Mouse (Mus musculus) natural killer cell, adult 2 months (primary cell): ENCODE measurements at regions not wholly inside any gene's neighbourhood (a gene's known extent, or its start where the extent isn't known, plus 50 kb on each side); places are given as distances from the start of the nearest gene placed in this dataset.
"Not testable (repeated sequence)": the region's sequence is repeated elsewhere in the genome, so short reads cannot be mapped to it uniquely, and the experiment has no call there.

Source experiments
- DNase-seq, 2 experiments: peaks; one replicate each; pipeline ENCODE4 v3.0.0; 2022; ENCODE audit warnings: low spot score in 2 of 2

DNA sequence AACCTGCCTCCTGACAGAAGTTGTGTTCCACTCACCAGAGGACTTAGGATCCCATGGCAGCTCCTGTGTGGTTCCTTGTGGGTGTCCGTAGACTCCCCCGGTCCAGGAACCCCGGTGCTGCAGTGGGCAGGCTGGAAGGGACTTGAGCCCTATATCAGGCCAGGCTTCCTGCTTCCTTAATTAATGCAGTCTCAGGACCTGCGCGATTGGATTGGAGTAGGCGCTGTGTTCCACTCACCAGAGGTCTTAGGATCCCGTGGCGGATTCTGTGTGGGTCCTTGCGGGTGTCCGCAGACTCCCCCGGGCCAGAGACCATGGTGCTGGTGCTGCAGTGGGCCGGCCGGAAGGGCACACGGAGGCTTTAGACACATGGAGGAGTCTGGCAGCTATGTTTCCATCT is 288.7 kb downstream of the Fut8 start:
- not testable (repeated sequence) for DNase-seq

- no peak for DNase-seq
Measured at GRCm38 (mm10) chr12:77527499-77527898, 289.6 kb downstream of the Fut8 start.

- DNase-seq: no peak
Measured at GRCm38 (mm10) chr12:77527953-77528865, 290.3 kb downstream of the Fut8 start.

DNA sequence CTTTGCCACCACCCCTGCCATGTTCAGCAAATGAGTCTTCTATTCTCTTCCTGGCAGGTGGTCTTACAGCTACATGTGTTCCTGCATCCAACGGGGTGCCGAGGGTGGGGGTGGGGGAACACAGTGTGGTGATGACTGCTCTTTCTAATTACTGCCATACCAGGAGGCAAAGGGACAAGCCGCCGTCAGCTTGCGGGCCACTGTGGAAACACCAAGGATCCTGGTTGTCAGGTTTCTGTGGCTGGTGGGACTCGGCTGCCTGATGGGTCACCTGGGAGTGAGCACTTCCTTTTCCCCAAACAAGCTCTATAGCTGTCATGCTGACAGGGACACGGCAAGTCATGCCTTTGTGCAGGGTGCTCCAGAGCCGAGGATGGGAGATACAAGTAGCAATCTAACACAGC is 290.9 kb downstream of the Fut8 start:
- DNase-seq: no peak

DNA sequence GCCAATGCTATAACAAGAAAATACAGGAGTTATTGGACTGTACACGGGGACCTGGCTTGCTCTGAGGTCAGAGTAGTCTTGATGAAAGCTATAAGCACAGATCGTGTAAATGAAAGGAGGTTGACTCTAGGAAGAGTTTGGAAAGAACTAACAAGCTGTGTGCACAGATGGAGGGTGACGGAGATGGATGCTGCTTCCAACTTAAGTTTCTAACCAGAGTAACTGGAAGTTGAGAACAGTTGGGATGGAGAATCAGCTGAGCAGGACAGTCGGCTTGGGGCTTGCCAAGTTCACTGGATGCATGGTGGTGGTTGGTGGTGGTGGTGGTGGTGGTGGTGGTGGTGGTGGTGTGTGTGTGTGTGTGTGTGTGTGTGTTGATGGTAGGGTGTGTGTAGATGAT is 291.5 kb downstream of the Fut8 start:
- no peak for DNase-seq

GRCm38 (mm10) chr12:77529955-77530354 is 292.0 kb downstream of the Fut8 start:
- DNase-seq: no peak

DNA sequence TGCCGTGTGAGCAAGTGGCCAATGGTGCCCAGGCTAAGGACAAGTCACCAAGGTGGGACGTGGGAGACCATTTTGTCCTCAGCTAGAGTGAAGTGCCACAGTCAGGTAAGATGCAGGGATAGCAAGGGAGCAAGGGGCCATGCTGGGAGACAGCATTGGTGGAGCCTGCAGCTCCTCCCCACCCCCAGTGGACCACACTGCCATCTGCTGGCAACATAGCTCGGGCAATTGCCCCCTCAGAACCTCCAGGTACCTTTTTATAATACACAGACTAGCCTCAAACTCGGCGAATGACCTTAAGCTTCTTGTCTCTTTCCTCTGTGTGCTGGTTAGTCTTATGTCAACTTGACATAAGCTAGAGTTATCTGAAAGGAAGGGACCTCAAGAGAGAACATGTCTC is 293.4 kb downstream of the Fut8 start:
- peak; percentile 29 to 58 for DNase-seq

DNA sequence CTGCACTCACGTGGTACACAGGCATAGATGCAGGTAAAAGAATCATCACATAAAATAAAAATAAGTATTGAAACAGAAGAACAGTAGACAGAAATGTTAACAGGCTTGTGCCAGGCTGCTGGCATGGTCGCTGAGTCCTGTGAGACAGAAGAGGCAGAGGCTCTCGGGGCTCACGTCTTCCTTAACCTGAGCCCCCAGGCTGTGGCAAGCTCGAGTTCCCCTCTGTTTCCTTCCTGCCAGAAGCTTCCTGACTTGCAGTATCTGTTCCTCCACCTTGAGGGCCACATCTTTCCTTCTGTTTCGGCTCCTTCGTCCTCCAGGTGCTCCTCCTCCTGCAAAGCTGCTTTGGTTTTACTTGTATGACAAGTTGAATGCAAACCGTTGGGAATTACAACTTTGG is 294.6 kb downstream of the Fut8 start:
- no peak for DNase-seq

GRCm38 (mm10) chr12:77533606-77534005 is 295.7 kb downstream of the Fut8 start:
- no peak for DNase-seq

DNA sequence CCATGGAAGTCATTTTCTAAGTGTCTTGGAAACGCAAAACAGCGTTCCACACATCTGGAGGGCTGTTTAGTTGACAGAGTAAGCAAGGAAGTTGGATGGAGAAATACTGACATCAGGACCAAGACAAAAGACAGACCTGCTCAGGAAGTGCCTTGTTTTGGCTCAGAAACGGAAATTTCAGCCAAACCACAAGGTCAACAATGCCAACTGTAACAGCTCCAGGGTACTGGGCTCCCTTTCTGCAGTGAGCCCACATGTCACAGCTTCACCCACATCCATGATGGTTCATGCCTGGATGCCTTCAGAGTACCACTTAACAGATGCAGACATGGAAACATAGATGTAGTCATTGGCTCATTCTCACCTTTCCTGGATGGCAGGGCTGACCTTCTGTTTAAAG is 296.2 kb downstream of the Fut8 start:
- DNase-seq: peak; percentile 35 to 50

- peak; percentile 30 to 40 for DNase-seq
Measured at GRCm38 (mm10) chr12:77535147-77535546, 297.2 kb downstream of the Fut8 start.

DNA sequence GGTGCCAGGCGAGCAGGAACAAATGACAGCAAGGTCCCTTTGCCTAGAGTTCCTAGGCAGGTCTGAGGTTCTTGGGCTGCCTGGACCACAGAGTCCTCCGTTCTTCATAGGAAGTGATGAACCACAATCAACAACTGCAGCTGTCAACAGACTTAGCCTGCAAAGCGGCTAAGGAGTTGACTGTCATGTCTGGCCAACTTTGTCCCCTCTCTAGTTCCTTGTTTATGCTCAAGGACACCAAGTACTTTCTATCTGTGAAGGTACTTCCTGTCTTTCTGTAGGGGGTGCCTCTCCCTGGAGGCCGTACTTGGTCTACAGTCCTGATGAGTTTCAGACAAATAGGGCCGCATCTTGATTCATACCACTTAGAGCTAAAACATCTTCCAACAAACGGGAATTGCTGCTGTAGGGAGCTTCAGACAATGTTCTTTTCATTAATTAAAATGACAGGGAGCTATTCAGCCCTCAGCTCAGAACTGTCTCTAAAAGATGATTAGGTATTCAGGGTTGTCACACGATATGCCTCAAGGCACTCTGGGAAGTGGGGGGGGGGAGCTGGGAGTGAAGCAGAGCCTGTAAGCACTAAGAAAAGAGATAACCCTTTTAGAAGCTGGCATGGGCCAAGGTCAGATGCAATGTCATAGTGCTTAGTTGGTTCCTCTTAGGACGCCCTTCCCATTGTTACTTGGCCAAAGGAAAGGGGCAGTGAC is 299.4 kb downstream of the Fut8 start:
- DNase-seq: peak; percentile 43 to 49

DNA sequence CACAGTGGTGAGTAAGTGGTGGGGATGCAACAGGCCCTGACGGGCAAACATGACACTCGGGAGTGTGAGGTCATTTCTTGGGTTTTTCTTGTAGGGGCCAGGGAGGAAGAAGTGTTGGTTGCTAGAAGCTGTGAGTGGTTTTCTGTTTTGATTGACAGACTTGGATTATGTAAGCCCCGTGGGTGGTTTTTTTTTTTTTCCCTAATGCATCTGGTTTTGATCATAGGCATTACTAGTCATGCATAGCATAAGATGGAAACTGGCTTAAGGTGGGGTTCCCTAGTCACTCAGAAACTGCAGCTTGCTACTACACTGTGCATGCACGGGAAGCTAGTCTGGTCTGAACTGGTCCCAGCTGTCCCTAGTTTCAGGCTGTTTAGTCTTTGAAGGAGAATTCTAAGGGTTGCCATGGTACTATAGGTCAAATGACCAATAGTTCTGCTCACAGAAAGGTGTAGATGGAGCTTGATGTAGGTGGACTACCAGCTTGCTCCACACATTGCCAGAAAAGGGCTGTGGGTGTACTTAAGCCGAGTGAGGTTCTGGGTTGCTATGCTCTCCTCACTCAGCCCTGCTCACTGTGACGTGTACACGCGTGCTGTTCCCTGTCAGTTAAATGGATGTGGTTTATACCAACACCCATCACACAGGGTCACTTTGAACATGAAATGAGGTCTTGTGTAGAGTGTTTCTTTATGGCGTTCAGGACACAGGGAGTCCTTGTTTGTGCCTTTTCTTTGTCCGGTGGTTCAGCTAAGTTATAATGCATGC is 301.9 kb downstream of the Fut8 start:
- DNase-seq: peak; percentile 32 to 33

GRCm38 (mm10) chr12:77541051-77541765 is 303.3 kb downstream of the Fut8 start:
- DNase-seq: no peak

DNA sequence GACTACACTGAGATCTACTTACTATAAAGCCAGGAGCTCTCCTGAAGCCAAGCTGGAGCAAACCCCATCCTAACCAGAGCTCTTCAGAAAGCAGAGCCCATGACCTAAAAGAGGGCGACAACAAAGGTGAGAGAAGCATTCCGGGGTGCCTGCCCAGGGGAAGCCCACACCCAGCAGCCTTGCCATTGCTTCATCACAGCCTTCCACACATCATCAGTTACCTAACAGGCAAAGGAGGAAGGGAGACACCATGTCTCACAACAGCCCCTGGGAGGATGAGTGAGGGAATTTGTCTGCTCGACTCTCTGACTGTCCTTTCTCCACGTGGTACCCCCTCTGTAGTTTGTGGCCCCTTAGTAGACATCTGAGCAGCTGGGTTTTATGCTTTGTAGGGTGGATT is 303.9 kb downstream of the Fut8 start:
- DNase-seq: no peak

- DNase-seq: no peak
Measured at GRCm38 (mm10) chr12:77543651-77544050, 305.7 kb downstream of the Fut8 start.

DNA sequence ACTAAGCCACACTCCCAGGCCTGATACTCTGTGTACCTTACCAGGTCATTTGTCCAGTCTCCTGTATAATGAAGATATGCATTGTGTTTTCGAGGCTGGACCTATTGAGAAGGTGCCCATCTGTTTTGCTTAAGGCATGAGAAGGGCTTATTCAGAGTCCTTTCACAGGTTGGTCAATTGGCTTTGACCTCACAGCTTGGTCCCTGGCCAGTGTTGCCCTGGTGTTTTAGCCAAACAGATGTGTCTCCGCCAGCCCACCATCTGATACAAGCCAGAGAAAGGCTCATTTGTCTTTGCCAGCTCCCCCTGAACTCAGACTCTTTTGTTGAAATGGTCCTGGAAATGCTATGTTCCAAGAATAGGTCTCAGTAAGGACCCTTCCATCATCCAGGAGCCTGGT is 308.2 kb downstream of the Fut8 start:
- DNase-seq: no peak

DNA sequence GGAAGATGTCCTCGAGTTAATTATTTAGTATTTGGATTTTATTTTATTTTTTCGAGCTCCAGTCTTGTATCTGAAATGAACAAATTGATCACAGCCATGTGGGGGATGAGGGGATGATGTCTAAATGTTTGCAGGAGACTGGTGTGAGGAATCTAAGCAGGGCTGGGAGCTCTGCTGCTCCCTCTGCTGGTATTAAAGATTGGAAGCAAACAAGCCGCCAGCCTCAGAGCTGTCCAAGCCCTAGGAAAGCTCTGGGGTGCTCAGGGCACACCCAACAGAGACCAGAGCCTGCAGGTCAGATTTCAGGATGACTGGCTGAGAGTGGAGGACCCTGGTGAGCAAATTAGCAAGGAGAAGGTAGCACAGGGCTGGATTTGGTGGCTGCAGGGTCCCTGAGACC is 330.4 kb downstream of the Fut8 start:
- peak in 1 of 2 experiments; percentile 33 for DNase-seq

DNA sequence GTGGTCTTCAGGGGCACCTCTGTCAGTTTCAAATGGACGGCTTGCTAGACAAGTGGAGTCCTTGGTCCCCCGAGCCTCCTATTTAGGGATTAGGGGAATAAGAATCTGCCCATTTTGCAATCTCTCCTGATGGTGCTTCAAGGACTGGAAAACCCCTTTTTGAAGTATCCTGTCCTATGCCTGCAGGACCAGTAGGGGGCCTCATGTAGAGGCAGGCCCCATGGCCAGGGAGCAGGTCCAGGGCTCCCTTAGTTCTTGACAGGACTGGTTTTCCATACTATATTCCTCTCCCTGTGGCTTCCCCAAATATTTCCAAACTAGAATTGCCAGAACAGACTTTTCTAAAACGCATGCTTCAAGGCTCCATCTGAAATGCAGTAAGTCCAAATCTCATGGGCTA is 332.6 kb downstream of the Fut8 start:
- no peak for DNase-seq

- no peak for DNase-seq
Measured at GRCm38 (mm10) chr12:77571071-77571470, 333.1 kb downstream of the Fut8 start.

- DNase-seq: no peak
Measured at GRCm38 (mm10) chr12:77575046-77575445, 337.1 kb downstream of the Fut8 start.

DNA sequence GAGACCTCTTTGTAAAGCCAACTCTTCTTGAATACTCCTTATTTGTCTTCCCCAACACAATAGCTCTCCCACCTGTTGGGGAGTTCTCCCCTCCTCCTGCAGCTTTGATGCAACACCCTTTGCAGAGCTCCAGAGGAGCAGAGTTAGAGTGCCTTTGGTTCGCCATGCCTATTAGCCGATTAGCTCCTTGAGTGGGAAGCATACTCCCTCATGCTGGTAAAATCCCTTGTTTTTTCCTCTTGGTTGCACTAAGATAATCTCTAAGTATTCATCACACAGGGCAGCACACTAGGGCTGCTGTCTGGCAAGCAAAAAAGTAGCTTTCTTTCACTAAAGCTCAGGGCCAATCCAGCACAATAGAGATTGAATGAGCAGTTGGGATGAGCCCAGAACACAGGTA is 350.4 kb downstream of the Fut8 start:
- no peak for DNase-seq
